28 mouse cellular contexts compared by ENCODE assay signal in genomic region chr14:116586742-116587141, GRCm38 (mm10).
A peak's percentile ranks its signal among the peaks of the same experiment; 100 is the strongest.
DNase-seq lines count a peak whose midpoint lies in the region; ATAC-seq and TF ChIP-seq lines count a peak whose summit lies in the region.
"Had no signal": no experiment of that assay in that cellular context is flagged by ENCODE, and none has a peak within 500 bp of the region (broad histone marks: within the 10 kb centered on the region; RNA-seq: fewer than 3 reads in every experiment).

No protein-coding gene starts in this region.

- no peaks in the 10 kb centered on the region for H3K9me3 ChIP-seq in kidney, postnatal 0 days (replicated peaks; ENCODE audit: low read length)
- H3K9me3 ChIP-seq in intestine, postnatal 0 days (ENCODE audit: control insufficient read depth), result no peaks in the 10 kb centered on the region
- H3K9me3 ChIP-seq: embryonic facial prominence, embryonic 10.5 days; forebrain, embryonic 15.5 days; heart, embryonic 15.5 days; limb, embryonic 12.5 days; midbrain, embryonic 10.5 days; neural tube, embryonic 13.5 days had no signal

- no peak overlapping the region for H3K9ac ChIP-seq in kidney, postnatal 0 days (ENCODE audit: low read depth, low read length)
- no peak overlapping the region for H3K9ac ChIP-seq in intestine, postnatal 0 days (ENCODE audit: low read depth, low read length)
- H3K9ac ChIP-seq: forebrain, embryonic 15.5 days; heart, embryonic 15.5 days; limb, embryonic 12.5 days; neural tube, embryonic 13.5 days had no signal

- H3K4me3 ChIP-seq in kidney, postnatal 0 days (replicated peaks; ENCODE audit: low read depth, low read length), result no peak overlapping the region
- H3K4me3 ChIP-seq in intestine, postnatal 0 days (ENCODE audit: low read depth, low read length), result no peak overlapping the region
- H3K4me3 ChIP-seq: embryonic facial prominence, embryonic 10.5 days; forebrain, embryonic 15.5 days; heart, embryonic 15.5 days; limb, embryonic 12.5 days; midbrain, embryonic 10.5 days; myocyte; neural tube, embryonic 13.5 days had no signal

- no peaks in the 10 kb centered on the region for H3K27me3 ChIP-seq in kidney, postnatal 0 days (ENCODE audit: insufficient read depth, low read length)
- no peaks in the 10 kb centered on the region for H3K27me3 ChIP-seq in intestine, postnatal 0 days (replicated peaks; ENCODE audit: control insufficient read depth, insufficient read depth, low read length)
- H3K27me3 ChIP-seq: forebrain, embryonic 15.5 days; heart, embryonic 15.5 days; limb, embryonic 12.5 days; neural tube, embryonic 13.5 days had no signal

- no peaks in the 10 kb centered on the region for H3K4me1 ChIP-seq in kidney, postnatal 0 days (replicated peaks; ENCODE audit: insufficient read depth, low read length)
- H3K4me1 ChIP-seq in intestine, postnatal 0 days (replicated peaks; ENCODE audit: control insufficient read depth, insufficient read depth, low read length), result no peaks in the 10 kb centered on the region
- H3K4me1 ChIP-seq: embryonic facial prominence, embryonic 10.5 days; forebrain, embryonic 15.5 days; heart, embryonic 15.5 days; limb, embryonic 12.5 days; midbrain, embryonic 10.5 days; neural tube, embryonic 13.5 days had no signal

- no peak for ATAC-seq in kidney, postnatal 0 days (replicated peaks; ENCODE audit: low FRiP score, low read depth)
- ATAC-seq in intestine, postnatal 0 days, result no peak
- ATAC-seq: forebrain, embryonic 15.5 days; hindbrain, postnatal 0 days; intestine, embryonic 16.5 days; midbrain, embryonic 16.5 days had no signal

- TF ChIP-seq CTCF in kidney, postnatal 0 days (IDR thresholded peaks at IDR 0.05; ENCODE audit: low read depth), result no peak
- no peak for TF ChIP-seq CTCF in intestine, postnatal 0 days (IDR thresholded peaks at IDR 0.05; ENCODE audit: low read depth)

- DNase-seq in gastrocnemius, postnatal 14 days, result peak; percentile 5
- DNase-seq in gastrocnemius, postnatal 36 days, result no peak
- DNase-seq in kidney, postnatal 0 days (ENCODE audit: low spot score), result peak; percentile 44
- no peak for DNase-seq in kidney, adult 18-20 months
- DNase-seq in lung, postnatal 10 days, result peak; percentile 4
- no peak for DNase-seq in lung, postnatal 4 days
- DNase-seq in heart, postnatal 36 days, result peak; percentile 3 to 6
- DNase-seq: adrenal gland, adult 2 months; cerebellum, adult 11 months; cerebellum, adult 9-11 months; kidney, postnatal 36 days; lung, adult 18-20 months; retina, postnatal 1 day; right cerebral cortex, postnatal 25 days; thymus, postnatal 14 days had no signal

- no peaks in the 10 kb centered on the region for H3K36me3 ChIP-seq in kidney, postnatal 0 days (ENCODE audit: insufficient read depth, low read length)
- H3K36me3 ChIP-seq in intestine, postnatal 0 days (ENCODE audit: control insufficient read depth, insufficient read depth), result no peaks in the 10 kb centered on the region
- H3K36me3 ChIP-seq: embryonic facial prominence, embryonic 10.5 days; forebrain, embryonic 15.5 days; G1E; heart, embryonic 15.5 days; limb, embryonic 12.5 days; midbrain, embryonic 10.5 days; neural tube, embryonic 13.5 days had no signal

- no peak overlapping the region for H3K27ac ChIP-seq in kidney, postnatal 0 days
- no peak overlapping the region for H3K27ac ChIP-seq in intestine, postnatal 0 days (ENCODE audit: low read depth, low read length)
- H3K27ac ChIP-seq: embryonic facial prominence, embryonic 10.5 days; forebrain, embryonic 15.5 days; heart, embryonic 15.5 days; hindbrain, postnatal 0 days; limb, embryonic 12.5 days; midbrain, embryonic 10.5 days; neural tube, embryonic 13.5 days had no signal

- H3K4me2 ChIP-seq in kidney, postnatal 0 days (ENCODE audit: low read length), result no peak overlapping the region
- H3K4me2 ChIP-seq in intestine, postnatal 0 days (replicated peaks; ENCODE audit: low read depth), result no peak overlapping the region
- H3K4me2 ChIP-seq: forebrain, embryonic 15.5 days; heart, embryonic 15.5 days; limb, embryonic 12.5 days; liver, embryonic 11.5 days; neural tube, embryonic 13.5 days had no signal

- WGBS in kidney, postnatal 0 days, result 64% methylated on average over 4 of the region's 4 CpGs
- WGBS in intestine, postnatal 0 days, result 54% methylated on average over 4 of the region's 4 CpGs

- intact Hi-C loops in gastrocnemius, postnatal 14 days (cut with DNase I; ENCODE audit: low total_unique reads), result no loop called here
- intact Hi-C loops in gastrocnemius, postnatal 36 days (cut with DNase I), result no loop called here
- intact Hi-C loops in heart, postnatal 36 days (cut with DNase I), result no loop called here

Comparison
In these comparisons a context has a peak if more than half of its experiments do, and no peak if none do; other contexts are left out.
1. DNase-seq: peak in gastrocnemius, postnatal 14 days (single experiment), kidney, postnatal 0 days (single experiment), lung, postnatal 10 days (single experiment) and heart, postnatal 36 days (2 of 2); none in gastrocnemius, postnatal 36 days (0 of 2), kidney, adult 18-20 months (single experiment) and lung, postnatal 4 days (0 of 2).